Mouse (Mus musculus): ENCODE measurements around the gene Grin3b.
A peak's percentile ranks its signal among the peaks of the same experiment; 100 is the strongest.

Gene Grin3b

GRCm38 (mm10) chr10:79968181-79968580 lies 2.3 kb upstream of the Grin3b start:
- DNase-seq: no peak

- DNase-seq: no peak
Observed at GRCm38 (mm10) chr10:79969124-79969568, 1.4 kb upstream of the Grin3b start.

DNA sequence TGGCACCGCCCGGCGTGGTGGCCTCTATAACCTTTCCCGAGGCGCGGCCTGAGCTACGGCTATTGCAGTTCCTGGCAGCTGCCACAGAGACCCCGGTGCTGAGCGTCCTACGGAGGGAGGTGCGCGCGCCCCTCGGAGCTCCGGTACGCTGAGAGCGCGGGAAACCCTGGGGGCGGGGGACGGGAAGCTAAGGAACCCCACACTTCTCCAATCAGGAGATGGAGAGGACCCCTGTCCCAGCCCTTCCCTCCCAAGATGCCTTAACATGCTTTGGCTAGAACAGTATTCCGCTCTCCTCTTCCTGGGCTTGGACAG lies 625 bp downstream of the Grin3b start:
- no peak for DNase-seq

DNA sequence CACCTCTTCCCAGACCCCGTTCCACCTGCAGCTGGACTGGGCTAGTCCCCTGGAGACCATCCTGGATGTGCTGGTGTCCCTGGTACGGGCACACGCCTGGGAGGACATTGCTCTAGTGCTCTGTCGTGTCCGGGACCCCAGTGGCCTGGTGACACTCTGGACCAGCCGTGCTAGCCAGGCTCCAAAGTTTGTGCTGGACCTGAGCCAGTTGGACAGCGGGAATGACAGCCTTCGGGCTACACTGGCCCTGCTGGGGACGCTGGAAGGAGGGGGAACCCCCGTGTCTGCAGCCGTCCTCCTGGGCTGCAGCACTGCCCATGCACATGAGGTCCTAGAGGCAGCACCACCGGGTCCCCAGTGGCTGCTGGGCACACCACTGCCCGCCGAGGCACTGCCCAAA lies 2.3 kb downstream of the Grin3b start:
- DNase-seq: no peak

GRCm38 (mm10) chr10:79974087-79974486 lies 3.6 kb downstream of the Grin3b start:
- DNase-seq: no peak

DNA sequence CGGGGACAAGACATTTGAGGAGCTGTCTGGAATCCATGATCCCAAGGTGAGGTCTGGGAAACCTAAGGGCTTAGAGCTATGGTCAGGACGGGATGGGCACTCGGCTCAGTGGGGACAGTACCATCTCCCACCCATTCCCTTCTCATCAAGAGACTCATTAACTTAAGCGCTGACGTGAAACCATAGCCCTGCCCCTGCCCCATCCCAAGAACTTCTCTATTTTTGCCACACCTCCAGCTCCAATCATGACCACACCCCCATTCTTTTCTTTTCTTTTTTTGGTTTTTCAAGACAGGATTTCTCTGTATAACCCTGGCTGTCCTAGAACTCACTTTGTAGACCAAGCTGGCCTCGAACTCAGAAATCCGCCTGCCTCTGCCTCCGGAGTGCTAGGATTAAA lies 4.2 kb downstream of the Grin3b start:
- DNase-seq: no peak

DNA sequence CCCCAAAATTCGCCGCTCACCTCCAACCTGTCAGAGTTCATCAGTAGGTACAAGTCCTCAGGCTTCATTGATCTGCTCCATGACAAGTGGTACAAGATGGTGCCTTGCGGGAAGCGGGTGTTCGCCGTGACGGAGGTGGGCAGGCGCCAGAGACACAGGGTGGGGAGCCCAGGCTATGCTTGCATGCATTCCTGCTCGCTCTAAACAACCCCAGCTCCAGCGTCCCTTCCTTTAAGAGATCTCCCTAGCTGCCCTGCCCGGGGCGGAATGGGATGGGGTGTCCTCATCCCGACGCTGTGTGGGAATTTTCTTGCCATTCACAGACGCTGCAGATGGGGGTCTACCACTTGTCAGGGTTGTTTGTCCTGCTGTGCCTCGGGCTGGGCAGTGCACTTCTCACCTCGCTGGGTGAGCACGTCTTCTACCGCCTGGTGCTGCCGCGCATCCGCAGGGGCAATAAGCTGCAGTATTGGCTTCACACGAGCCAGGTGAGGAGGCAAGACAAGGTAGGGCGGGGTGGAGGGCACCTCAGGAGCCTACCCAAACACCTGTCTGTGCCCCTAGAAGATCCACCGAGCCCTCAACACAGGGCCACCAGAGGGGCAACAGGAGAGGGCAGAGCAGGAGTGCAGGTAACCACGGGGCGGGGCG lies 5.7 kb downstream of the Grin3b start:
- DNase-seq: no peak

GRCm38 (mm10) chr10:79976722-79977107 lies 6.2 kb downstream of the Grin3b start:
- no peak for DNase-seq

DNA sequence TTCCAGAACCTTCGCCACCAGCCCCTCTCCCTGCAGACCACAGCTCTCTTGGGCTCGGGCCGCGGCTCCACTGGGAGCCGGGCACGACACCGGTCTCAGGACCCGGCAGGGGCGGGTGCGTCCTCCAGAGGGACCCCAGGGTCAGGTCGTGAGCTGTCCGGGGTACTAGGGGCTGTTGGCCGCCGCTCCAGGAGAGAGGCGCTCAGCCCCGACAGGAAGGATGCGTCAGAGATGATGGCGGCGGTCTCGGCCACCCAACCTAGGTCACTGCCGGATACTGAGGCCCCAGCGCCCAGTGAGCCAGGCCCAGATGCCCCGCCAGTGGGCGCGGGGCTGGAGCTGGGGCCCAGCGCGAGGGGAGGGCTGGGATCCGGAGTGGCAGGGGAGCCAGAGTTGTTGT lies 6.8 kb downstream of the Grin3b start:
- DNase-seq: no peak

DNA sequence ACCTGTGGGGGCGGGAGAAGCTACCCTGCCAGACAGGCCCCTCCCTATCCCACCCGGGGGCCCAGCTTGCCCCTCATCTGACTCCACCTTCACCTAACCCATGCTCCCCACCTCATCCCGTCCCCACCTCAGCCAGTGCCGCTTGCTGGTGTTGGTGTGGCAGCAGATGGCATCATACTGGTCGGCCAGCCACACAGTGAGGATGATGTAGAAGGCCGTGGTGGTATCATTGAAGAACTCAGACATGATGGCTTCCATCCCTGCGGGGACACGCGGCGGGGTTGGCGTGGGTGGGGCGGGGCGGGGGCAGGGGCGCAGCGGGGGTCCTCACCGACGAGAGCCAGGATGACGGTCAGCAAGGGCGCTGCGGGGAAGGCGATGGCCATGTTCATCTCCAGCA lies 7.5 kb downstream of the Grin3b start:
- DNase-seq: no peak

DNA sequence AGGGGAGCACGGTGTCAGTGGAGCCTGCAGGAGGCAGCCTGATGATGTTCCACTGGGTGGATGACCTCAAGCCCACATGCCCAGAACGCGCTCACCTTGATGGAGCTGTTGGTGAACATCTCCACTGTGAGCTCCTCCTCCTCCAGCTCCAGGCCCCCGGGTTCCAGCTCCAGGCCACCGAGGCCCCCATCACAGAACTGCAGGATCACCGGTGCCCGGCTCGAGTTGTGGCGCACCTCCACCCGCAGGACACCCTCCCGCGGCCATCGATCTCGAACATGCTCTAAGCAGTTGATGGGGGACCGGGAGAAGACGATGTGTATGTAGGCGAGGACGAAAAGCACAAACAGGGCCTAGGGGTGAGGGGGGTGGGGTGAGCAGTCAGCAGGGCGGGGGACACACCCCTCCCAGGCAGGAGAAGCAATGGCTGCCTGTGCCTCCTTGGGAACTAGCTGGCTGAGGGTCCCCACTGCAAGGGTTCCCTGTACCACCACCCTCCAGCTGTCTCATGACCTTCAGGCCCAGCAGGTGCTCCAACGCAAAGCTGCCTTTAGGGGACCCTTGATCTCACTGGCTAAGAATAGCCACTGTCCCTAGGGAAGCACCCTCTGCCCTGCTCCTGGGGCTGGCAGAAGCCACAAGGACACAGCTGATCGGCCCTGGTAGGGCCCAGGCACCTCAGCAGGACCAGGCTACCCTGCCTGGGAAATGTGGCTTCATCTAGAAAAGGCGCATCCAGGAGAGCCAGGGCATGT lies 9.1 kb downstream of the Grin3b start:
- DNase-seq: no peak

GRCm38 (mm10) chr10:79983205-79983604 lies 12.7 kb downstream of the Grin3b start:
- DNase-seq: peak; percentile 22

- peak; percentile 79 for DNase-seq
Observed at GRCm38 (mm10) chr10:79983670-79984069, 13.2 kb downstream of the Grin3b start.

DNA sequence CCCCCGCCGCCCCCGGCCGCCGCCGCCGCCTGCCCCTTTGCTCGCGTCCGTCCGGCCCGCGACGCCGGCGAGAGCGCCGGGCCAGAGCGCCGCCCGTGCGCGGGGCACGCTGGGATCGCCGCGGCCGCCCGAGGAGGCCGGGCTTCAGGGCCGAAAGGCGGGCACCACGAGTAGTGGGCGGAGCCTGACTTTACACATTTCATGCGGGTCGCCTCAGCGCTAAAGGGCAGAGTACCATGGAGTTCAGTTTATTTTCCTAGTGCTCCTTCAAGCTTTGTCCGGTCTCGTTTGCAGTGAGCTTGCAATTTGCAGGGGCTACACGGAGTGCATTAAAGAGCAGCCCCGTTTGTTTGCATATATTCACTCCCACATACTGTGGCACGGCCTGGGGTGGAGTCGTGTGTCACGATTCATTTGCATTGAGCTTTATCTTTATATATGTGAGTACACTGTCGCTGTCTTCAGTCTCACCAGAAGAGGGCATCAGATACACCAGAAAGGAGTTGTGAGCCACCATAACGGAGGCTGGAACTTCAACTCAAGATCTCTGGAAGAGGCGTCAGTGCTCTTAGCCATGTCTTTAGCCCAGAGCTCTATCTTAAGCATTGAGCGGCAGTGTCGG lies 13.8 kb downstream of the Grin3b start, which contains the start of gene Tmem259:
Gene Tmem259 (minus strand): TSS at position 136 of the 622 bp plus-strand sequence.
- peak; percentile 92 for DNase-seq

DNA sequence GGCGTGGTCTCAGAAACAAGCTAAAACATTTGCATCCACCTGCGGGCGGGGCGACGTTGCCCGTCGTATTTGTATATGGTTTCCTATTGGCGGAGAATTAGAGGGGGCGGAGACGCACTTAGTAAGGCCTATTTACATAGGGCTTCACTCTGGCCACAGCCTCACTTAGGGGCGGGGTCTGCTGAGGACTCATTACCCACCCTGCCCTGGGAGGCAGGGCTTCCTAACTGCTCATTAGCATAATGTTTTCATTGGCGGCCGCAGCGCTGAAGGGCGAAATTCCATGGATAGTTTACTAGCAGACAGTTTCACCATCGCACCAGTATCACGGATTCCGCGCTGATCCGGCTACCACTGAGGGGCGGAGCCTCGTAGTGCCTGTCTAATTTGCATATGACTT lies 14.4 kb downstream of the Grin3b start:
- peak; percentile 97 for DNase-seq

- peak; percentile 84 for DNase-seq
Observed at GRCm38 (mm10) chr10:79985334-79986231, 15.1 kb downstream of the Grin3b start.

- peak; percentile 34 for DNase-seq
Observed at GRCm38 (mm10) chr10:79986232-79986878, 15.8 kb downstream of the Grin3b start.

GRCm38 (mm10) chr10:79986963-79987362 lies 16.4 kb downstream of the Grin3b start:
- peak; percentile 94 for DNase-seq

DNA sequence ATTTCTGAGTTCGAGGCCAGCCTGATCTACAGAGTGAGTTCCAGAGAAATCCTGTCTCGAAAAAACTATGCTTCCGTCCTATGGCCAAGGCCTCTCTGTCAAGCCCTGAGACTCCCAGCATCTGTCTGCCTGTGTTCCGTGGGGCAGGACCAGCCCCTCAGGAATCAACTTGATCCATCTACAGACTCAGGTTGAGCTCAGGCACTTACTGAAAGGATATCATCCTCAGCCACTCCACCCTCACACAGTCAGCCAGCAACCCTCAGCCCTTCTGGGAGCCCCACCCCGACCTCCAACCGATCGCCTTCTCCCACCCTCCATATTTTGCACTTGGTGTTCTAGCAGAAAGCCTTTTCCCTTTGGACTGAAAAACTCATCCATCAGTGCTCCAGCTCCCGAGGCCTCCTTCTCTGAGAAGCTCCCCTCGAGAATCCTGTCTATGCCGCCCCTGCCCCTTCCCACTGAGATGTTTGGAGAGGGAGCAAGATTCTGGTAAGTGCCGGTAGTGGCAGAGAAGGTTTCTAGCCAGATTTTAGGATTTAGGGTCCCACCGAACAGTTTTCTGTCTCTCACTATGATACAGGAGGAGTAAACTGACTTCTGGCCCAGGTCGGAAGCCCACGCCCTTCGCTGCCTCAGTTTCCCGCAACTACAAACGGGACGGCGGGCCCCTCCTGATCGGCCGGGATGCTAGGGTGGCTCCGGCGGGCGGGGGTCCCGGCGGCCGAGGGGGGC lies 17.4 kb downstream of the Grin3b start:
- peak; percentile 27 for DNase-seq

DNA sequence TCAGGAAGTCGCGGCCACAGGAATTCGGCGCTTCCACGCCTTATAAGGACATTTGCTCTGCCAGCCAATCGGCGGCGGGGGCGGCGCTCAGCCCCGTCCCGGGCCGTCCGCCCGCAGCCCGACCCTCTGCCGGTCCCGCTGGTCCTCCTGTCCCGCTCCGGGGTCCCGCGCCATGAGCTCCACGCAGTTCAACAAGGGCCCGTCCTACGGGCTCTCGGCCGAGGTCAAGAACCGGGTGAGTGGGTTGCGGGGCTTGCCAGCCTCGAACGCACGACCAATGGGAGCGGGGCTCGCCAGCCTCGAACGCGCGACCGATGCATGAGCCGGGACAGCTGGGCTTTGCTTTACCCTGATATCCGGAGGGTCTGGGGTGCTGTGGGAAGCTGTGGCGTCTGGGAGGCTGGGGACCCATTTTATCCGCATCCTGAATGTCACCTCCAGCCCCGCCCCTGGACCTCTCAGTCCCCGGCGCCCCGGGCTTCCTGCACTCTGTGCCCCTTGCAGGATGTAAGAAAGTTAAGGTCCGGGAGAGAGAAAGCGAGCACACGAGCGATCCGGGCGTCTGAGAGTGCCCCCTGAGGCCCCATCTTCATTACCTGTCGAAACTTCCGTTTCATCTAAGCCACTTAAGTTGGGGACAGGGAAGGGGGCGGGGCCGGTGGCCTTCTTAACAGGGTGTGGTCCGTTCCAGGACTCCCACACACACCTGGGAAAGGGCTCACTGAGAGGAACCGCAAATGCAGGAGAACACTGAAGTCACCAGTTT lies 18.2 kb downstream of the Grin3b start, which contains the start of gene Cnn2:
Gene Cnn2 (plus strand): TSS at position 79 of the 766 bp plus-strand sequence.
- DNase-seq: peak; percentile 74

- DNase-seq: no peak
Observed at GRCm38 (mm10) chr10:79989272-79989786, 18.8 kb downstream of the Grin3b start.

Data from thymus, postnatal 14 days (tissue).